Mouse (Mus musculus): ENCODE data around the gene Tmem178b.

- TF ChIP-seq CTCF (IDR thresholded peaks at IDR 0.05; ENCODE audit: borderline replicate concordance, insufficient read depth, low read length) (no peak), POLR2A (IDR thresholded peaks at IDR 0.05; ENCODE audit: low read depth, low read length) (no peak)
Observed at GRCm38 (mm10) chr6:40098498-40098897, 225.4 kb downstream of the Tmem178b start.

Measured in embryonic fibroblast, embryonic 13.5 days (primary cell).